Mouse (Mus musculus): ENCODE data around the gene Itgam. TPM values are rescaled to one million over a fixed set of nuclear protein-coding genes. Genes with fewer than 3 reads are reported as not detected.

Gene Itgam
- total RNA-seq, 1 experiment from 2014 or later, result 447 TPM

DNA sequence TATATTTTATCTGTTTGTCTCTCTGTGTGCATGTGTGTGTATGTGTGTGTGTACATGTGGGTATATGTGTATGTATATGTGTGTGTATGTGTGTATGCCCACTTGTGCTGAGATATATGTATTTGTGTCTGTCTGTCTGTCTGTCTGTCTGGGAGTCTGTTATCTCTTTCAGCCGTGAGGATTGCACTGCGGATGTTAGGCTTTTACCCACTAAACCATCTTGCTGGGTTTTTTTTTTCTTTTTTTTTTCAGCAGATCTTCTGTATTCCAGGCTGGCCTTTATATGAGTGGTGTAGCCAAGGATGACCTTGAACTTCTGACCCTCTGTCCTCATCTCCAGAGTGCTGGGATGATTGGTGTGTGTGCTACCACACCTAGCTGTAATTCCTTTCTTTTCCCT, 13.2 kb upstream of the Itgam start:
- no peak for ATAC-seq (replicated peaks; ENCODE audit: insufficient number of reproducible peaks, low FRiP score, low TSS enrichment, poor library complexity, severe bottlenecking)

GRCm38 (mm10) chr7:128050739-128051138, 11.7 kb upstream of the Itgam start:
- ATAC-seq (replicated peaks; ENCODE audit: insufficient number of reproducible peaks, low FRiP score, low TSS enrichment, poor library complexity, severe bottlenecking), result peak; percentile 92

DNA sequence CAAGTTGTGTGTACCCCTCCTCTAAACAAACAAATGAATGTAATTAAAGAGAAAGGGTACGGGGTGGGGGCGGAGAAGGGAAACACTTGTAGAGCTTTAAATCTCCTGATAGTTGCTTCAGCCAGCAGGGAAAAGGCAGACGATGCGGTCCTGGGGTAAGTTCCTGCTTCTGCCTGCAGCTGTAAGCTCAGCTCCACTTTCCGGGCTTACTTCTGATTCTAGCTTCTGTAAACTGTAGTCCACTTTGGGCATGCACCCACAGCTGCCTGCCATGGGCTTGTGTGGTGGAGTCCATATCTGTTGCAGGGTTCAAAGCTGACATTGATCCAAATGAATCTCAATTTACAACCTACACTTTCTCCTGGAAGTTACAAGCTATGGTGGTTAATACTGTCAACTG, 9.4 kb upstream of the Itgam start:
- ATAC-seq (replicated peaks; ENCODE audit: insufficient number of reproducible peaks, low FRiP score, low TSS enrichment, poor library complexity, severe bottlenecking), result no peak

DNA sequence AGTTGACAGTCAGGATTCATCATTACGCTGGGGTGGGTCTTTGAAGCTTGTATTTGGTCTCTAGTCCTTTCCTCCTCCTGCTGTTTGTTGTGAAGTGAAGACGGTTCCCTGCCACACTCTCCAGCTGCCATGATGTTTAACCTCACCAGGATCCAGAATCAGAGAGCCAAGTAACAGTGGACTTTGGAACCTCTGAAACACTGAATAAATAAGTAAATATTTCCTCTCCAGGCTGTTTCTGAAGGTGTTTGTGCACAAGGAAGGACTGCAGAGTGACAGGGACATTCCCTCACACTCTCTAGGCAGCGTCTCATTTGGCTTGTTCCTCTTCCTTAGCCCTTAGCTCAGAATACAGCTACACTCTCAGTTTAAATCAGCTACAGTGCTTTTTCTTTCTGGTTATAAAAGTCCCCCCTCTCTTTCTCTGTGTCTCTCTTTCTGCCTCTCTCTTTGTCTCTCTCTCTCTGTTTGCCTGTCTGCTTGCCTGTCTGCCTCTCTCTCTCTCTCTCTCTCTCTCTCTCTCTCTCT, 5.5 kb upstream of the Itgam start:
- no peak for ATAC-seq (replicated peaks; ENCODE audit: insufficient number of reproducible peaks, low FRiP score, low TSS enrichment, poor library complexity, severe bottlenecking)

DNA sequence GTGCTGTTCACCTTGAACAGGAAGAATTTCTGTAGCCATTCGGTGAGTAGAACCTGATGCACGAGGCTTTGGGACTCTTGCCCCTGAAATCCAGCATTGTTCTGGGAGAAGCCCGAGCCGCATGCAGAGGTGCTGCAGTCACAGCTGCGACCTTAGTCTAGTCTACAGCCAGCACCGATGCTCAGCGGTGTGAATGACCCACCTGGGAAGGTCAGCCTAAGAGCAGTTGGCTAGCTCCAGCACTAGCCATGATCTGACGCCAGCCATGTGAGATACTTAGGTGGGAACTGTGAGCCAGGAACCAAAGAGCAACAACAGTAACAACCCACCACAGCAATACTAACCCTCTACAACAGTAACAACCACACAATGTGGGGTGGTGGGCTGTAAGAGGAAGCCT, 4.6 kb upstream of the Itgam start:
- no peak for ATAC-seq (replicated peaks; ENCODE audit: insufficient number of reproducible peaks, low FRiP score, low TSS enrichment, poor library complexity, severe bottlenecking)

GRCm38 (mm10) chr7:128058576-128058975, 3.9 kb upstream of the Itgam start:
- ATAC-seq (replicated peaks; ENCODE audit: insufficient number of reproducible peaks, low FRiP score, low TSS enrichment, poor library complexity, severe bottlenecking), result no peak

DNA sequence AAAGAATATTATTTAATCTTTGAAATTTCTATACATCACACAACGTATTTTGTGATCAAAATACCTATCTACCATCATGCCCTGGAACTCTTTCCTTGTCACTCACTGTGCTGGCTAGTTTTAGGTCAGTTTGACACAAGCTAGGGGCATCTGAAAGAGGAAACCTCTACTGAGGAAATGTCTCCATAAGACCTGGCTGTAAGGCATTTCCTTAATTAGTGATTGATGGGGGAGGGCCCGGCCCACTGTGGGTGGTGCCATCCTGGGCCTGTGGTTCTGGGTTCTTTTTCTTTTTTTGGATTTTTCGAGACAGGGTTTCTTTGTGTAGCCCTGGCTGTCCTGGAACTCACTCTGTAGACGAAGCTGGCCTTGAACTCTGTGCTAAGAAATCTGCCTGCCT, 3.3 kb upstream of the Itgam start:
- ATAC-seq (replicated peaks; ENCODE audit: insufficient number of reproducible peaks, low FRiP score, low TSS enrichment, poor library complexity, severe bottlenecking), result no peak

DNA sequence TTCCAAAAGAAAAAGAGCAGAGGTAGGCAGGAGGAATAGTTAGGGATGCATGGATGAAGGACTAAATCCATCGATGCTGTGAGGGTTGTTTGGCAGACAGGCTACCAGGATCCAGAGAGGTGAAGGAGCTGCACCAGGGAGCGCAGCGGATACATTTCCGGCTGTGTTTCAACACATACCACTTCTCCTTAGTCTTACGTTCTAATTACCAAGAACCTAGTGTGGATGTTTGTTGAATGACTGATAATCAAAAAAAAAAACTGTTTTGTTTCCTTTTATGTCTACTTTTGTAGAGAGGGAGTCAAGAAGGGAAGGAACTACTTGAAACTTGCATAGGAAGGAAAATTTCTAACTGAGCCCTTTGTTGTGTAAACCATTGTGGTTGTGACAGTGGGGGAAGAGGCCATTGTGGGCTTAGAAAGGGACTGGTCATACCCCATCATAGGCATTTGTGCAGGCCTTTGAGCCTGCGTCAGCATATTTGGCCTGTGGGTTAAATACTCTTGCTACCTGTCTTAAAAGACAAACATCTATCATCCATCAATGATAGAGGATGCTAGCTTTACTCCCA, 856 bp downstream of the Itgam start:
- ATAC-seq (replicated peaks; ENCODE audit: insufficient number of reproducible peaks, low FRiP score, low TSS enrichment, poor library complexity, severe bottlenecking), result peak; percentile 55

DNA sequence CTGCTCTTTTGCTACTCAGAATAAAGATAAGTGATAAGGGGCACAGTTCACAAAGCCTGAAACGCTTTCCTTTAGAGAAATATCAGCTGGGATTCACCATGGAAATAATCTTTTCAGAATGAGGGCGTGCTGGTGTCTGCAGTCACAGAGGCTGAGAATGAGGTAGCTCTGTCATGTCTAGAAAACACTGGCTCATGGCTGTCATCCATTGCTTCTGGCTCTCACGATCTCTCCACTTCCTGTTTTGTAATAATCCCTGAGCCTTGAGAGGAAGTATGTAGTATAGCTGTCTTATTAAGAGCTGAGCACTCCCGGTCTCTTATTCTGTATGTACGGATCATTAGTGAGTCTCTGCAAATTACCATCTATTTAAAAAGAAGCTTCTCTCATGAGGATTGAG, 3.1 kb downstream of the Itgam start:
- peak; percentile 68 for ATAC-seq (replicated peaks; ENCODE audit: insufficient number of reproducible peaks, low FRiP score, low TSS enrichment, poor library complexity, severe bottlenecking)

GRCm38 (mm10) chr7:128067847-128068246, 5.4 kb downstream of the Itgam start:
- ATAC-seq (replicated peaks; ENCODE audit: insufficient number of reproducible peaks, low FRiP score, low TSS enrichment, poor library complexity, severe bottlenecking), result peak; percentile 30; the same call in 1 of the 2 replicates

GRCm38 (mm10) chr7:128069844-128070243, 7.4 kb downstream of the Itgam start:
- ATAC-seq (replicated peaks; ENCODE audit: insufficient number of reproducible peaks, low FRiP score, low TSS enrichment, poor library complexity, severe bottlenecking), result no peak

- ATAC-seq (replicated peaks; ENCODE audit: insufficient number of reproducible peaks, low FRiP score, low TSS enrichment, poor library complexity, severe bottlenecking), result no peak
Measured at GRCm38 (mm10) chr7:128071816-128072215, 9.4 kb downstream of the Itgam start.

DNA sequence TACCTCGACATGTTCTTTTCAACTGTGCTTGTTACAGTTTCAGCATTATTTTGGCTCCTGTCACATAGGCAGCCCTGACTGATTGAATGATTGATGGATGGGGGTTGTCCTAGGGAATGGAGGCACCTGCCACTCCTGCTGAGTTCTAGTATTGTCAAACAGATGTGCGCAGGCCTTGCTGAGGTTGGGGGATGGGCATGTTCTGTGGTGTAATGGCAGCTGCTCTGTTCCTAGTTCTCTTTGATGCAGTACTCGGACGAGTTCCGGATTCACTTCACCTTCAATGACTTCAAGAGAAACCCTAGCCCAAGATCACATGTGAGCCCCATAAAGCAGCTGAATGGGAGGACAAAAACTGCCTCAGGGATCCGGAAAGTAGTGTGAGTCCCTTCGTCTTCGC, 17.6 kb downstream of the Itgam start:
- ATAC-seq (replicated peaks; ENCODE audit: insufficient number of reproducible peaks, low FRiP score, low TSS enrichment, poor library complexity, severe bottlenecking), result no peak

DNA sequence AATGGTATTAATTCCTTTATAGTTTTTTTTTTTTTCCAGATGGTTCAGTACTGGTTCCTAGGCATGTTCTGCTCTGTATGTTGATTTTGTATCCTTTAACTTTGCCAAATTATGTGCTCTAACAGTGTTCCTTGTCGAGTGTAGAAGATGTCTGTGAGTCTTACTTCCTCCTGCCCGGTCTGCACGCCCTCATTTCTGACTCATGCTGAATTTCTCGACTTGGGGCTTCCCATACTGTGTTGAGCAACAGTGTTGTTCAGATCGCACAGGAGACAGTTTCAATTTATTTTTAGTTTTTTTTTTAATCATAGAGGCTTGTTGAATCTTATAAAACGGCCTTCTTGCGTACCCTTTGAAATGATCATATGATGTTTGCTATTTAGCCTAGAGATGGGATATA, 26.7 kb downstream of the Itgam start:
- ATAC-seq (replicated peaks; ENCODE audit: insufficient number of reproducible peaks, low FRiP score, low TSS enrichment, poor library complexity, severe bottlenecking), result peak; percentile 96

- ATAC-seq (replicated peaks; ENCODE audit: insufficient number of reproducible peaks, low FRiP score, low TSS enrichment, poor library complexity, severe bottlenecking), result no peak
Measured at GRCm38 (mm10) chr7:128098135-128098534, 35.7 kb downstream of the Itgam start.

DNA sequence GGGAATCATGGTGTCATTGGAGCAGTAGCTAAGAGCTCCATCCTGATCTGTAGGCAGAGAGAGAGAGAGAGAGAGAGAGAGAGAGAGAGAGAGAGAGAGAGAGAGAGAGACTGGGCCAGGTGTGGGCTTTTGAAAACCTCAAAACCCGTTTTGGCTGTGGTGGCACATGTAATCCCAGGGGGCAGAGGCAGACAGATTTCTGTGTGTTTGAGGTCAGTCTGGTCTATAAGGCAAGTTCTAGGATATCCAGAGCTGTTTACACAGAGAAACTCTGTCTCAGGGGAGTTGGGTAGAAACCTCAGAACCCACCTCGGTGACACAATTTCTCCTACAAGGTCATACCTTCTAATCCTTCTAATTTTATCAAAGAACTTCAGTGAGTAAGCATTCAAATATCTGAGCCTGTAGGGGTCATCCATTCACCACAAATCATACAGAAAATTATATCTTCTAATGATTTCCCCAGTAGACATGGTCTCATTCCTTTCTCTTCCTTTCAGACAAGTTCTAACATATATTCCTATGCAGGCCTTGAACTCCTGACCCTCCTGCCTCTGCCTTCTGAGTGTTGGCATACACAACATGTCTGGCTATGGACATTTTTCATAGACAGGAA, 38.4 kb downstream of the Itgam start:
- ATAC-seq (replicated peaks; ENCODE audit: insufficient number of reproducible peaks, low FRiP score, low TSS enrichment, poor library complexity, severe bottlenecking), result no peak

GRCm38 (mm10) chr7:128105246-128105645, 42.8 kb downstream of the Itgam start:
- ATAC-seq (replicated peaks; ENCODE audit: insufficient number of reproducible peaks, low FRiP score, low TSS enrichment, poor library complexity, severe bottlenecking), result no peak

DNA sequence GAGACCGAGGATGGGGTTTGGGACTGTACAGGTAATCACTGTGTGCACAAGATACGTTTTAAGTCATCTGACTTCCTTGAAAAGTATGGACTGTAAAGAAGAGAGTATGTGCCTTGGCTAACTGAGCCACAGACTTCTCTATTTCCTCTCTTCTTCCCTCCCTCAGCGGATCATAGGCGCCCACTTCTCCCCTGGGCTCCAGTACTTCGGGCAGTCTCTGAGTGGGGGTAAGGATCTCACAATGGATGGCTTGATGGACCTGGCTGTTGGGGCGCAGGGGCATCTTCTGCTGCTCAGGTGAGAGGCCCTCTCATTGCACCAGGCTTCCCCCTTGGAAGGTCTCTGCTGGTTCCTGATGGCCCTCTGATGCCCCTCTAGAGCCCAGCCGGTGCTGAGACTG, 45.0 kb downstream of the Itgam start:
- ATAC-seq (replicated peaks; ENCODE audit: insufficient number of reproducible peaks, low FRiP score, low TSS enrichment, poor library complexity, severe bottlenecking), result no peak

GRCm38 (mm10) chr7:128110314-128110713, 47.9 kb downstream of the Itgam start:
- ATAC-seq (replicated peaks; ENCODE audit: insufficient number of reproducible peaks, low FRiP score, low TSS enrichment, poor library complexity, severe bottlenecking), result peak; percentile 81

GRCm38 (mm10) chr7:128112131-128112530, 49.7 kb downstream of the Itgam start:
- ATAC-seq (replicated peaks; ENCODE audit: insufficient number of reproducible peaks, low FRiP score, low TSS enrichment, poor library complexity, severe bottlenecking), result no peak

All from monocyte, adult 5-6 weeks (primary cell).